Mouse (Mus musculus) testis, postnatal 14 days (tissue): Measurements from ENCODE around the gene Fgf14.
"Not testable (repeated sequence)": the region's sequence is repeated elsewhere in the genome, so short reads cannot be mapped to it uniquely, and the experiment has no call there.

Experiments used
- DNase-seq: peaks from one replicate; pipeline ENCODE4 v3.0.0; 2021; ENCODE audit warnings: low spot score

Gene Fgf14

DNA sequence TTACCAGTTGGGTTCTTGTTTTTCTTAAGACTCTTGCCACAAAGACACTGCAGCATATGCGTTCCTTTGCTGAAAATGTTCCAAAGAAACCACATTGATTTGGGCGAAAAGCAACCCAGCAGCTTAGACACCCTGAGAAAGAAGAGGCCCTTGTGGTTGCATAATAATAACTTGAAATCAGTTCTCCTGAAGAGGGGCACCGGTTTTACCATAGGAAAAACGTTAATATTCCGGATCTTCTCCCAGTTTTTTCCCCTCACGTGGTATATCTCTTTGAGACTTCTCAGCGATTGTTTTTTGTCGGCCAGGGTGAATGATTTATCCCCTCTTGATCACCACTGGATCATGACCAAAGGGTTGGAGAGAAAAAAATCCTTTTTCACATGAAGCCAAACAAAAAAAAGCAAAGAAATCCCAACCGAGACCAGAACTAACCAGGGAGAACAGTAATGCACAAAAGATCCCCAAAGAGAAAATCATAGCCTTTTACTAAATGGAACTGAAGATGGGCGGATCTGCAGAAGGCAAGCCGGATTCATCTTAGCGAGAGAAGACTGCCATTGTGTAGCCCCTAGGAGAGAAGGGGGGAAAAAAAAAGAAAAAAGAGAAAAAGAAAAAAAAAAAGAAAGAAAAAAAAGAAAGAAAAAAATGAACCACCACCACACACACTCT lies at the start of gene Fgf14:
Fgf14 (minus strand) TSS at position 622 of the 672 bp plus-strand sequence.
- DNase-seq, result no peak

DNA sequence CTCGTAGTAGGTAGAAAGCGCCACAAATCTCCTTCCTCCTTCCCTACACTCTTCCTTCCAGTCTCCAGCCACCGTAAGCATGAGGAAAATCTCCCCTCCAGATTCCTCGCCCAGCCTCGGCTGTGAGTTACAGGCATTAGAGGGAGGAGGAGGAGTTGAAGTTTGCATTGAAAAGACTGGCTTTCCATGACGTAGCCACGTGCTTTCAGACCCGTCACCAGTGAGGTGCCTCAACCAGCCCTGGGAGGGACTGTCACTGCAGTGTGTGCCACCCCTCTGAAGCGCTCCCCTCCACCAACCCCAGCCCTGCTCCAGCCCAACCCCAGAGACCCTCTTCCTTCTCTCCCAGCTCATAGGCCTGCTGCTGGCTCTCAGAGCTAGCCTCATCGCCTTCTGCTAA lies 452 bp upstream of the Fgf14 start:
- DNase-seq, result no peak

DNA sequence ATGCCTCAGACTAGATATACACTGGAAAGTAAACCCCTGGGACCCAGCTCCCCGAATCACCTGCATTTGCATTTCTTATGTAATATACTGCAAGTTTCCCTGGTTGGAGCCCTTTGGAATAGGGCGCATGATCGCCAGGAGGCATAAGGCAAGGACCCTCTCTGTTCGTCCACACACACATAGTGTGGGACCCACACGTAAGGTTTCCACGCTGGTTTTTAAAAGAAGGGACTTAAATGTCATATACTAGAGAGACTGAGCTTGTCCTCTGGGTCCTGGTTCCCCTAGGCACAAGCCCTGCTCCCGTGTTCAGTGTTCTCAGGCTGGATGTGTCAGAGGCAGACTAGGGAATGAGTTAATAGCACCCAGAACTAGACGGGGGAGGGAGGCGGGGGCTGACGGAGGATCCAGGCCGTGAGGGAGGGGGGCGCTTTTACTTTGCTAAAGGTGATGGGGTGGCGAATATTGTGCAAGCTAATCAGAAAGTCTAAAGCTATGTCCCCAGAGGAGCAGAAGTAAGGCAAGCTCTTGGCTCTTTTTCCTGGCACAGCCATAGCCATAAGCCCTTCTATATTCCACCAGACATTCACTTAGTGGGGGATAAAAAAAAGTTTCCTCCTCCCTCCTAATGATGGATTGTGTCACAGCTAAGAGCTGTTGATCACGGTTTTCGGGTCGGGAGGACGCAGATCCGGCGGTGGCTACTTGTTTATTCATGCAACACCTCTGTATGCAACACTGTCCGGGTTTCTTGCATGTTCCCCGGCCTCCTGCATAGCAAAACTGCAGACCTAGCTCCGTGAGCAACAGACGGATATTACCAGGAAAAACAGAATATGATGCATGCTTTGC lies 1.0 kb downstream of the Fgf14 start:
- DNase-seq, result no peak

DNA sequence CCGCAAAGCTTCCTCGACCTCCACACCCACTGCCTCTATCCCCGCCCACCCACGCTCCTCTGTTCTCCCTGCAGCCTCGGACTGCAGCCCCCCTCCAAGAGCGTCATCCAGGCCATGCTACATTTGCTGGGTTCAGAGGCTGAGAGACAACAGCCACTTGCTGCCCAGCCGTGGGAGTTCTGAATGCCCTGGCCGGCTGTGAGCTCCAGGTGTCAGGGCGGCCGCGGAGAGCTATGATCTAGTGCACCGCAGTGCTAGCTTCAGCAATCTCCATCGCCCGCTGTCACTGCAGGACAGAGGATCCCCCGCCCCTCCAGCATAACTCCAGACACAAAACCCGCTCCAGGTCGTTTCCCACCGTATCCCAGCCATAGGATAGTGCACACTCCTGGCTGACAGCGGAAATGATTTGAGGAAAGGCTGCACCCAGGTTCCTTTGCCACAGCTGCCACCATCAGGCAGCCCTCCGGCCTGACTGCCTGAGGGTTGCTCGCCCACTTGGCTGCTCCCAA lies 1.7 kb downstream of the Fgf14 start:
- no peak for DNase-seq

DNA sequence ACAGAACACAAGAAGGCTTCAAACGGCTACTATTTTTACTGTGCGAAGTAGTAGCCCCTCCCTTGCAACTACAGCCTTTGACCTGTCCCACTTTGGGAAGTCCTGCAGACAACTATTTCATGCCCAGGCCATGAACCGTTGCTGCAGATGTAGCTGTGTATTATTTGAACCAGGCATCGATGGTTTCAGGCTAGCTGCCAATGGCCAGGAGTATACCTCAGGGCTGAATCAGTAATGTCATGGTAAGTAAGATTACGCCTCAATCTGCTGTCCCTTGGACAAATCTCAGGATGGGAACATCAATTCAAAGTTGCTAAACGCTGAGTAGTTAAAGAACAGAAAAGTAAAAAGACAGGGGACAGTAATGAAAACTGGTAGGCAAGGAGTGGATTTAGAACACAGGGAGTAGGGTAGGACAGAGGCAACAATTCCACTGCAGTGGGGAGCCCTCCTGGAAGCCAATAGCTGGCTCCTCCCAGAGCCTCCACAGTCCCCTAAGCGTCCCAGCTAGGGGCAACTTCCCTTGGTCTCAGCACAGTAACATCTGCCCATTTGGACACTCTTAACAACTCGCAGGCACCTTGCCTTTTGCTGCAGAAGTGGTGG lies 2.3 kb downstream of the Fgf14 start:
- no peak for DNase-seq

DNA sequence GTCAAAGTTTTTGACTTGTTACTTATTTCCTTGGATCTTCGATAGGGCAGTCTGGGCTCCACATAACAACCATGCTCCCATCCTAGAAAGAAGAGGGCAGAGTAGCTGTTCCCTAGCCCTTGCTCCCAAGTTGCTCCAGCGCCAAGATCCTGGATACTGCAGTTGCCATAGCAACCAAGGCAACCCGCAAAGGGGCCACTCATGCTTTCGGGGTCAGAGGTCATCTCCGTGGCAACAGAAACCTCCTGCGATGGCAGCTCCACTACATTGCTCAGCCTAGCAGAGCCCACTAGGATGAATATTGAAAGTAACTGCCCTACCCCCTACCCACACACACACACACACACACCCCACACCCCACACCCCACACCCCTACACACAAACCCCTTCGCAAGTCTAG lies 7.2 kb downstream of the Fgf14 start:
- peak; percentile 17 for DNase-seq

DNA sequence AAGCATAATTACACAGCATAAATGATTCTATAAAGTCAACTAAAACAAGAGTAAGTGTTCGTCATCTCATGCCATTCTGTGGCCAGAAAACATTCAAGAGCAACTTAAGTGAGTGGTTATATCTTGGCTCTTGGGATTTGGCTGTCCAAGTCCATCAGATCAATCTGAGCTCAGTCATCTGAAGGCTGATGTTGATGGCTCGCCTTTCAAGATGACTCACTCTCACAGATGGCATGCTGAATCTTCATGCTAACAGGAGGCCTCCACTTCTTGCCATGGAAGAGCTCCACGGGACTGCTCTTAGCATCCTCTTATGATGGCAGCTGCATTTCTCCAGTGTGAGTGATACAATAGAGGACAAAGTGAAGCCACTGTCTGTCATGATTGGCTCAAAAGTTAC lies 34.1 kb downstream of the Fgf14 start:
- DNase-seq, result no peak

DNA sequence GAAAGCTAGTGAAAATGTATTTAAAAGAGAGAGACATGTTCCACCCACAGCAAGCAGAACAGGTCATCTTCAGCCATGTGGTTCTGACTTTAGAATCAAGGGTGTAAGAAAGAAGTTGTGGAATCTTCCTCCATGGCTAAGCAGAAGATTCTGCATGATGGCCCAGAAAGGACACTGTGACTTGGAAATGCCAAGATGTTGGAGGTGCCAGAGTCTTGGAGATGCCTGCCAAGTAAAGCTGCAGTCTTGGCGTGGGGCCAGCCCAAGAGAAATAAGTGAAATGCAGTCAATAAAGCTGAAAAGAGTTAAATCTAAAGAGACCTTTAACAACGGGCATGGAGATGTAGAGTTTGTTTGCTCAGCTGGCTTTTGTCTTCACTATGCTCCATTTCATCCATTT lies 42.0 kb downstream of the Fgf14 start:
- no peak for DNase-seq

DNA sequence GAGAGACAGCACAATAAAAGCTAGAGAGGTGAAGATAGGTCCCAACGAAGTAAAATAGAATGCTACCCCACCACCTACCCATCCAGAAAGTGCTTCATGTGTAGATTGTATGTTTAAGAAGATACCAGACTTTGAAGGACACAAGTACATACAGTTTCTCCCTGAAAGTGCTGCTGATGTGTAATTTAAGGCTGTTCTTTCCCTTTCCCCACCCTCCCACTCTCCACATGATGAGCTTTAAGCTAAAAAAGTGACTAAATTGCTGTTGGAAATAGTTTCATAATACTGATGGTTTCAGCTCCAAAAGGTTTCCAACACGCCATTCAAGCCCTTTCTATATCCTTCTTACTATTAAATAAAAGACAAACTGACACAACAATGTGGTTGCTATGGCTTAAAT lies 63.5 kb downstream of the Fgf14 start:
- no peak for DNase-seq

DNA sequence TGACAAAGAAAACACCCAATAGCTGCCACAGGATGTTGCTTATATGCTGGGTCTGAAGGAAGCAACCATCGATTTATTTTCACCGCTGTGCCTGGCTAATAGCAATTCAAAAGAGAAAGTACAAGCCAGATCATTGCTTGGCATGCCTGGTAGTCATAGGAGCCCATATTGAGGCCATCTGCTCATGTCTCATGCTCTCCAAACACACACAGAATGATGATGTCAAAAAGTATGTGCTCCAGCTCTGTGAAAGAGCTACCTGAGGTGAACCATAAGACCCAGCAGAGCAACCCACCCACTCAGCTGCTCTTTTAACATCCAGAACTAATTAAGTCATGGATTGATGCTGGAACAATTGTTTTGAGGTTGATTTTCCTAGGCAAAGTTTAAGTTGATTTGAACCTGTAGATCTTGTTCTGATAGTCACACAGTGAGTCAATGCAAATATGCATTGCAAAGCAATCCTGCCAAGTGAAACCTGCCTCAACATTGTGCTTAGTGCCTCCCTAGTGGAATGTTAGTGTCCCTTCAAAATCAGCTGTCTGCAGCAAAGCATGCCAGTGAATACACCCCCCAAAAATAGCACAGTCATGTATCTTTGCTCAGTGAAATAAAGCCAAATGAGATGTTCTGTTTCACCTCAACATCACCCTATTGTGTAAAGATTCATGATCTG lies 70.8 kb downstream of the Fgf14 start:
- no peak for DNase-seq

DNA sequence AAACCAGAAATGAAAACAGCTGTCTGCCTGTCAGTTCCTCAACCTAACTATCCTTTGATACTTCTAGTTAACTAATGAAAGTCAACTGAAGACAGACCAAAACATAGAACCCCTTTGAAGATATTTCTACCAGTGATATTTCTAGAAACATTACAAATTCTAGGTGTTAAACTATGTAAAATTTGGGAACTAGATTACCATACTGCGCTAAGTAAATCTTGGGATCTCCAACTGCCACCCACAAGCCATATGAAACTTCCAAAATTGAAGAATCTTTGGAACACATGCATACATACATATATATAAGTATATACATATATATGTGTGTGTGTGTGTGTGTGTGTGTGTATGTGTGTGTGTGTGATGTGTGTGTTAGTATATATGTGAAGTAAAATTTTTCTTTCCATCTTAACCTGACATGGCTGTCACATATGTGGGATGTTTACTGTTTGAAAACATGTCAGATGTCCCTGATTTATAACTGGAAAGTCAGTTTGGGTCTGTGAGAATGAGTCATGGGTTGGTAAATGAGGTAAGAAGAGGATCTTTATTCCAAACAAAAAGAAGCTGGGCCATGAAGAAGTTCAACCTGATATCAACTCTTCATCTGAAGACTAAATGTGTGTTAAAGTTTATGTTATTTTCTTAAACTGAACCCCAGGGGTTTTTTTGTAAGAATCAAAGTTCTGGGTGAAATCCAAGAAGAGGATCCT lies 71.7 kb downstream of the Fgf14 start:
- DNase-seq, result no peak

DNA sequence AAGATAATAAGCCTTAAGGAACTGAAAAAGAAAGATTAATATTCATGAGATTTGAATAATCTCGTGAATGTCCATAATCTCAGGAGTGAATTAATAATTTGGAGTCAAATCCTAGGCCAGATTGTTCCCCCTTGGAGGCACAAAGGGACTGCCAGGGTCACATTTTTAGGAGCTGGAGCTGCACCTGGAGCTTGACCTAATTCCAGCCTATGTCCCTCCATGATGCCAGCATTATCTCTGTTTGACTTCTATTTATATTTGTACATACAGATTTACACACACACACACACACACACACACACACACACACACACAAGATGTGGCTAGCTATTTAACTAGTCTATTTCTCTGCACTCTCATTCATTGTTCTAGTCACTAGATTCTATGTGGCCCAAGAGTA lies 100.4 kb downstream of the Fgf14 start:
- no peak for DNase-seq

DNA sequence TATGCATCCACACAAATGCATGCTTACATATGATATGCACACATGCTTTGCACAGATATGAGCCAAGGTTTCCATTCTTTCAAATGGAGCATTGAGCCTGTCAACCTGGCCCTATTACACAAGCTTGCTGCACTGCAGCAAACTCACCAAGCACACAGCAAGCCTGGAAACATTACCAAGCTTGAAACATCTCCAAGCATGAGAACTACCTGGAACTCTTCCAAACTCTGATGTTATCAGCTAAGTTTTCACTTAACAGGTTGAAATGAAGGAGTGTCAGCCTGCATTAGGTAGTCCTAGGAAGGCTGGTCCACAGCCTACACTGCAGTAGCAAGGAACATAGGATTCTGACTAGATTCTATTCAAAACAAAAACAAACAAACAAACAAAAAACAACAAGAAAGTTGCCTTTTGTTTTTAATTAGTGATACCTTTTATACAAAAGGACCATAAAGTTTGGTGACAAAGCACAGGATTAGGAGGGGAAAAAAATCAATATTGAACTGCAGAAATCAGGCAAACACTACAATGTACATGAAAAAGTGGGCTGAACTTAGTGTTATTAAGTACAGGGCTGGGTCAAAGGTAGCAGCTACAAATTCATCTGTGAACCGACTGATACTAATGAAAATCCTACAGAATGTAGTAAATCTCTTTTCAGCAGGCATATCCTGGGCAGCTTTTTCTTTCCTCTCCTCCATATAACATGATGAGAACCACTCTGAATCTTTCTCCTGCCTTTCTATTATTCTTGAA lies 101.6 kb downstream of the Fgf14 start:
- no peak for DNase-seq

DNA sequence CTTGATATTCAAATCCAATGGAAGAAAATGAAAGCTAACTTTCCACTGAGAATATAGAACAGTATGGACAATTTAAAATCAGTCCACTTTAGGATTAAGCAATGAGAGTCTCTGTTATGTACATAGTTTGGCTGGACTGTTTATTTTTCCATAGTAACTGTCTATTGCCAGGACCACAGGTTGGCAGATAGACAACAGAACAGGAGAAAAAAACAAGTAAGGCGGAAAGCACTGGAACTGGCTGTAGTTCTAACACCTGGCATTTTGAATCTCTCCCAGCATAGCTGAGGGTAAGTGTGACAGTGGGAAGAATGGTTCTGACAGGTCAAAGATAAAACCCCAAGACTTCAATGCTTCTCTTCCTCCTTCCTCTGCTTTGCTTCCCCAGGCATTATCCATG lies 110.5 kb downstream of the Fgf14 start:
- DNase-seq, result no peak

DNA sequence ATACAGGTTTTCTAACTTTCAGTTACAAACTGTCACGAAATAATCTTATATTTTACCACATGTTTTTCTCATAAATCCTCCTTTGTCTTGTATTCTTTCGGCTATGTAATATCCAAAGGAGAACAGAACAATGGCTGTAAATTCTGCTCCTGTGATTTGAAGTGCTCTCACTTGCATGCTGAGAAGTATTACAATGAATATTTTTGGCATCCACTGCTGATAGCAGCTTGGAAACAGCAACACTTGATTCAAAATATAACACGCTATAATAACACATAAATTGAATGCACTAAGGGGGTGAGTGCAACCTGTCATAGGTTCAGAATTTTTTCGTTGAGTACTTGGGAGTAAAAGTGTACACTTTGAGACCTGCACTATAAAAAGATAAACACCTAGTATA lies 115.4 kb downstream of the Fgf14 start:
- DNase-seq, result no peak

DNA sequence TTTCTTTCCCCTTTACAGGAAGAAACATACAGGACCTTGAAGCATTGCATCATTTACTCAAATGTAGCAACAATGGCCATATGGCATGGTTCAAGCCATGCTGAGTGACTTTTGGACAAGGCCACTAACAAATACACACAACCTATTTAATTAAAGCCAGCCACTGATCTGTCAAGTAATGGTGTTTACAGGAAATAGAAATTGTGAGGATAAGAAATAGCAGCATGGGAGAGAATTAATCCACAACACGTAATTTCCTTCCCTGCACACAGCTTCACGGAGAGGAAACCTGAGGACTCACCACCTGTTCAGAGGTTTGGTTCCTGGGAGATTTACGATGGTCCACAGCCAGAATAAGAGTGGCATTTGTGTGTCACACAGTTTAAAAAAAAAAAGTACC lies 140.8 kb downstream of the Fgf14 start:
- DNase-seq, result no peak

DNA sequence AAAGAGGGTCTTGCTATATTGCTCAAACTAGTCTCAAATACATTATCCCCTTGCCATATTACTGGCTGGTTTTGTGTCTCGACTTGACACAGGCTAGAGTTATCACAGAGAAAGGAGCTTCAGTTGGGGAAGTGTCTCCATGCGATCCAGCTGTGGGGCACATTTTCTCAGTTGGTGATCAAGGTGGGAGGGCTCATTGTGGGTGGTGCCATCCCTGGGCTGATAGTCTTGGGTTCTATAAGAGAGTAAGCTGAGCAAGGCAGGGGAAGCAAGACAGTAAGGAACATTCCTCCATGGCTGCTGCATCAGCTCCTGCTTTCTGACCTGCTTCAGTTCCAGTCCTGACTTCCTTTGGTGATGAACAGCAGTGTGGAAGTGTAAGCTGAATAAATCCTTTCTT lies 141.6 kb downstream of the Fgf14 start:
- DNase-seq, result not testable (repeated sequence)

DNA sequence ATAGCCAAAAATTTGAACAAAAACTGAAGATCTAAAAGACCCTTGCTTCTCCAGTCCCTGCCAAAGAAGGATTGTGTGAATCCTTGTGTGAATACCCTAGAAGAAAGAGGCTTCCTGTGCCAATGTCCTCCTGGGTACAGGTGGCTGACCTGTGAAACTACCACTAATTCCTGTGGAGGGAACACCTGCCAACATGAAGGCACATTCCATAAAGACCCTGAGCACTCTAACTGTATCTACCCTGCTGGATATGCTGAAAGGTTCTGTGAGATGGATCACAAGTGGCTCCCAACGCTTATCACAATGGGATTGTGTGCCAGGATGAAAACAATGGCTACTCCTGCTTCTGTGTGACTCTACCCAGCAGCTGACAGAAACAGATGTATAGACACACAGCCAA lies 144.9 kb downstream of the Fgf14 start:
- DNase-seq, result no peak

DNA sequence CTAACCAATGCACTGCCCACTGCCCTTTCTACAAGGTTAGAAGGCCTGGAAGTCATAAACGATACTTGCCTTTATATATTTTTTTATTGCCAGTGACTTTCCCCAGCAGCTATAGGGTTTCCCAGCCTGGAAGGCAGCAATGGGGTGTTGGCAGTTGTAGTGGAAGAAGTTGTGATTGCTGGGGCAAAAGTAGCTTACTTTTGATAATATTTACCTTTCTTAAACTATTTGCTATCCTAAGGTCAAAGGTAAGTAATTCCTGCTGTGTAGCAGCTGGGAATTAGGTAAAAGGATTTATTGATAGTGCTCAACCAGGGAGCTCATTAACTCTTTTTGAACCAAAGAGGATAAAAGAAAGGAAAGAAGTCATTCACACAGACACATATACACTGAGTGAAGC lies 164.9 kb downstream of the Fgf14 start:
- no peak for DNase-seq

DNA sequence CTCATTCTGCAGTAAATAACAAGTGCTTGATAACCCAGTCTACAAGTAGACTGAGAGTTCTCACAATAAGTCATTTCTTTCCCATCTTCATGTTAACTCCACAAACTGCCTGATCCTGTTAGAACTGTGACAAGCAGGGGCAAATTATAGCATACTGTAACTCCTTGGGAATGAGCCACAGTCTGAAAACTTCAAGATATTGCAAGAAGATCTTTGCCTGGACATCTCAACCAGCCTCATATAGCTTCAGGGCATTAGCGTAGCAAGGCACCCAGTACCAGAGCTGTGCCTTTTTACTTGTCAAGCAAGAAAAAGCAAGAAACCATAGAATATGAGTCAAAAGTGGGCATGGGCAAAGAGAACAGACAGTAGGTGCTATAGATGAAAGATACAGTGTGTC lies 188.0 kb downstream of the Fgf14 start:
- no peak for DNase-seq

DNA sequence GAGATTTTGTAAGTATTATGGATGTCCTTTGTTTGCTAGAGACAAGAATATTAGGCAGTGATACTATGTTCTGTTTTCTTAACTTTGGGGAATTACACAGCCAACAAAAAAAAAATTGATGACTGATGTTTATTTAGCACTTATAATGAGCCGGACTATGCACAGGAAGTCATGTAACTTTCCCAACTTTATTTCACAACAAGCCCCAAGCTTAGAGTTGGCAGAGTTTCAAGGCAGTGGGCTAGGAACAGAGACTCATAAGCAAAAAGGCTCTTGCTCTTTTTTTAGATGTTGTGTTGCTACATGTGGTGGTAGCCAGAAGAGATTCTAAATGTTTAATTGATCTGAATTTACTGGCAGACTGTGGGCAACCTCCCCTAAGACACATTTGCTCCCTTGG lies 191.7 kb downstream of the Fgf14 start:
- no peak for DNase-seq
